Mouse (Mus musculus): ENCODE results near the gene Fndc4. TPM values are rescaled to one million over a fixed set of nuclear protein-coding genes. Genes with fewer than 3 reads are reported as not detected.

The Fndc4 gene
- polyA plus RNA-seq, 1 experiment from 2014 or later: 68.6 TPM

DNA sequence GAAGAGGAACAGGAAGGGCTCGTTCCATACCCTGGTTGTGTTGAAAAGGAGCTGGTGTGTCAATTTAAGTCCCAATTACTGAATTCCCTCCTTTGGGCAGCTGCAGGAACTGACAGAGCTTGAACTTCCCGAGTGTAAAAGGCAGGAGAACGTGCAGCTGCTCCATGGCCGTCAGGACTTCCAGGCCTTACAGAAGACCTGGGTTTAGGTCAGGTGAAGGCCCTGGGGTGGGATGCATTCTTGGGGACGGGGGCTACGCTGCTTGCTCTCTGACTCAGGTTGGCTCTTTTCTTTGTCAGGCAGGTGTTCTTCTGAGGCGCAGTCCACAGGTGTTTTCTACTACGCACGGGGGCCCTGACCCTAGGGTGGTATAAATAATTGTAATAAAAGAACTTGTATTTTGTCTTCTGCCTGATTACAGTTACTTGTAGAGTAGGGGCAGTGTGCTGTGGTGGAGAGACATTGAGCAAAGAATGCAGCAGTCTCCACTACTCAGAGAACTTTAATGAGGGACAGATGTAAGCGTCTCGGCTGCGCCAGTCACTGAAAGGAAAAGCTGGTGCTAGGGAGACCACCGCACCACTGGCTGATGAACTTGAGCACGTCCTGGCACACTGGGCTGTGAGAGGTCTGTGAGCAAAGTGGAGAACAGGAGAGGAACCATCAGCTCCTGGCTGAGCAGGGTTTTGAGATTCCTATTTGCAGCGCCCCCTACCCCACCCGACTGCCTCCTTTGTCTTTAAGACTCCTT lies 42.9 kb downstream of the Fndc4 start:
- no peaks in the 10 kb centered on the region for H3K9me3 ChIP-seq (ENCODE audit: low read depth, low read length)
- peak overlapping the region; percentile 50; the same call in 1 of the 2 replicates for H3K9ac ChIP-seq
- no peaks in the 10 kb centered on the region for H3K27me3 ChIP-seq (ENCODE audit: insufficient read depth, low read length)
- H3K4me2 ChIP-seq: peak overlapping the region; percentile 56
- H3K27ac ChIP-seq (ENCODE audit: low read depth): 0 out of 2 replicates have a peak overlapping the region, but pooled peaks have one; percentile 78
- 71% methylated on average over 16 of the region's 16 CpGs for WGBS
- H3K4me3 ChIP-seq (ENCODE audit: low read depth, low read length): peak overlapping the region; percentile 41
- ATAC-seq (ENCODE audit: insufficient read depth) (no peak), DNase-seq (peak; percentile 23)
- H3K36me3 ChIP-seq (ENCODE audit: insufficient read depth): peaks cover 84% of the 10 kb centered on the region
- no peak for TF ChIP-seq CTCF (IDR thresholded peaks at IDR 0.05; ENCODE audit: low read depth)
- no peaks in the 10 kb centered on the region for H3K4me1 ChIP-seq (ENCODE audit: insufficient read depth)

DNA sequence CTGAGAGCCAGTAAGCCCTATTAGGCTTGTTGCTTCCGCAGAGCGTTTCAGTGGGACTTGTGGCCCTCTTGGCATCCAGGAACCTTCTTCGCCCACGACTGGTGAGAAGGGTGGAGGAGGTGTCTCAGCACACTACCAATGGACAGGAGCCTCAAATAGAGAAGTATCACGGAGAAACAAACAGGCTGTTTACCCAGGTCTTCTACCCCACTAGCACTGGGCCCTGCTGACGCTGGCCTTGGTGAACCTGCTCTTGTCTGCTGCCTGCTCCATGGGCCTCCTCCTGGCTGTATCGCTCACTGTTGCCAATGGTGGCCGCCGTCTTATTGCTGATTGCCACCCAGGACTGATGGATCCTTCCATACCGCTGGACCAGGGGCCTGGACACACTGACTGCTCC lies 43.7 kb downstream of the Fndc4 start:
- no peaks in the 10 kb centered on the region for H3K9me3 ChIP-seq (ENCODE audit: low read depth, low read length)
- no peaks in the 10 kb centered on the region for H3K27me3 ChIP-seq (ENCODE audit: insufficient read depth, low read length)
- H3K36me3 ChIP-seq (ENCODE audit: insufficient read depth): peaks cover 86% of the 10 kb centered on the region
- no peaks in the 10 kb centered on the region for H3K4me1 ChIP-seq (ENCODE audit: insufficient read depth)
- no peak for TF ChIP-seq CTCF (IDR thresholded peaks at IDR 0.05; ENCODE audit: low read depth)
- peak overlapping the region; percentile 56 for H3K4me2 ChIP-seq
- ATAC-seq (ENCODE audit: insufficient read depth) (no peak), DNase-seq (no peak)
- peak overlapping the region; percentile 41 for H3K4me3 ChIP-seq (ENCODE audit: low read depth, low read length)
- H3K27ac ChIP-seq (ENCODE audit: low read depth): peak overlapping the region; percentile 78
- peak overlapping the region; percentile 50 for H3K9ac ChIP-seq
- 45% methylated on average over 10 of the region's 10 CpGs for WGBS

DNA sequence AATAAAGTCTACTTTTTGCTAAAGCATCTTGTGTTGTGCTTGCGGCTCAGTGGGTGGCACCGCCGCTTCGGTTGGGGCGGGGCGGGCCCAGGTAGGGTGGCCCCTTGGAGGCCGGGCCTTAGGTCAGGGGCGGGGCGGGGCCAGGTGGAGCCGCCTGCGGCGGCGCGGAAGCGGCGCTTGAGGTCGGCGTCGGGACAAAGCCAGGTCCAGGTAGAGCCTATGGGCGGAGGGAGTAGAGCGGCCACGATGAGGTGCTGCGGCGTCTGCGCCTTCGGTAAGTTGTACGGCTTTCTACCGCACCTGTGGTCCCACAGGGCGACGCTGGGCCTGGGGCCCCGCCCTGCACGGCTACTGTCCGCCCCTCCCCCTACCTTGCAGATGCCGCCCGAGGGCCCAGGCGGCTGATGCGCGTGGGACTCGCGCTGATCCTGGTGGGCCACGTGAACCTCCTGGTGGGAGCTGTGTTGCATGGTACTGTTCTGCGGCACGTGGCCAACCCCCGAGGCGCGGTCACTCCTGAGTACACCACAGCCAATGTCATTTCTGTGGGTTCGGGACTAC lies 44.3 kb downstream of the Fndc4 start, which contains the start of gene Krtcap3:
Gene Krtcap3 (plus strand): TSS at position 151 of the 561 bp plus-strand sequence.
- peaks cover 90% of the 10 kb centered on the region for H3K36me3 ChIP-seq (ENCODE audit: insufficient read depth)

DNA sequence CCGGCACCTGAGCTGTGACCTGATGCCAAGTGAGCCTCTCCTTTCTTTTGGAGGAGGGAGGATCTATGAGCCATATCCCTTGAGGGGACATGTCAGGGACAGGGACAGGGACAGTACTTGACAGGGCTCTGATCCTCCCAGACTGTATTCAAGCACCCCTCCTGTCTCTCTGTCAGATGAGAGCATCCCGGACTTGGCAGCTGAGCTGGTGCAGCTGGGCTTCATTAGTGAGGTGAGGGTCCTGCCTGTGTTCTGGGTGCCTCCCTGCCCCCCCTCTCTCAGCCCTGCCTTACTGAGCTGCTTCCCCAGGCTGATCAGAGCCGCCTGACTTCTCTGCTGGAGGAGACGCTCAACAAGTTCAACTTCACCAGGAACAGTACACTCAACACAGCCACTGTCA lies 45.2 kb downstream of the Fndc4 start:
- DNase-seq: peak; percentile 26
- Histone ChIP-seq H3K36me3 (ENCODE audit: insufficient read depth) (peaks cover 92% of the 10 kb centered on the region), H3K4me3 (ENCODE audit: low read depth, low read length) (no peak overlapping the region), H3K4me2 (no peak overlapping the region), H3K4me1 (ENCODE audit: insufficient read depth) (no peaks in the 10 kb centered on the region), H3K9me3 (ENCODE audit: low read depth, low read length) (no peaks in the 10 kb centered on the region), H3K9ac (no peak overlapping the region), H3K27ac (ENCODE audit: low read depth) (no peak overlapping the region), H3K27me3 (ENCODE audit: insufficient read depth, low read length) (no peaks in the 10 kb centered on the region)
- TF ChIP-seq CTCF (IDR thresholded peaks at IDR 0.05; ENCODE audit: low read depth): no peak
- peak; percentile 9; the same call in 1 of the 2 replicates for ATAC-seq (ENCODE audit: insufficient read depth)
- WGBS: 36% methylated on average over 4 of the region's 4 CpGs

More for the DNA sequence above, 44.3 kb downstream of the Fndc4 start, which contains the start of gene Krtcap3:
- peak within 1 kb of the TSS; percentile 41 for H3K4me3 ChIP-seq (ENCODE audit: low read depth, low read length)
- peak within 1 kb of the TSS; percentile 78 for H3K27ac ChIP-seq (ENCODE audit: low read depth)
- no peaks in the 10 kb centered on the region for H3K4me1 ChIP-seq (ENCODE audit: insufficient read depth)
- DNase-seq: peak; percentile 65
- peak within 1 kb of the TSS; percentile 50 for H3K9ac ChIP-seq
- ATAC-seq (ENCODE audit: insufficient read depth): peak; percentile 80
- H3K9me3 ChIP-seq (ENCODE audit: low read depth, low read length): no peaks in the 10 kb centered on the region
- no peaks in the 10 kb centered on the region for H3K27me3 ChIP-seq (ENCODE audit: insufficient read depth, low read length)
- peak within 1 kb of the TSS; percentile 56 for H3K4me2 ChIP-seq
- WGBS: 22% methylated on average over 47 of the region's 47 CpGs
- TF ChIP-seq CTCF (IDR thresholded peaks at IDR 0.05; ENCODE audit: low read depth): no peak

Other genes starting within 250 kb of the Fndc4 start
- 148 and 159 TPM in 2 replicates for gene Atraid, start 247.8 kb downstream of the Fndc4 start, polyA plus RNA-seq (2014; fragmentation: Nextera tagmentation; extraction: Ambion mirVana)
- 7.2 and 8.0 TPM in 2 replicates for gene Slc5a6, start 247.2 kb downstream of the Fndc4 start, polyA plus RNA-seq (2014; fragmentation: Nextera tagmentation; extraction: Ambion mirVana)
- 38.0 and 43.4 TPM in 2 replicates for gene Cad, start 241.3 kb downstream of the Fndc4 start, polyA plus RNA-seq (2014; fragmentation: Nextera tagmentation; extraction: Ambion mirVana)
- gene Dnajc5g, start 189.8 kb downstream of the Fndc4 start, polyA plus RNA-seq (2014; fragmentation: Nextera tagmentation; extraction: Ambion mirVana): not detected in 2 replicates
- gene Slc30a3, start 187.8 kb downstream of the Fndc4 start, polyA plus RNA-seq (2014; fragmentation: Nextera tagmentation; extraction: Ambion mirVana): 0.38 TPM in 1 of 2 replicates, not detected in the other
- gene Trim54, start 179.4 kb downstream of the Fndc4 start, polyA plus RNA-seq (2014; fragmentation: Nextera tagmentation; extraction: Ambion mirVana): 0.30 TPM in 1 of 2 replicates, not detected in the other
- gene Ucn, start 157.3 kb downstream of the Fndc4 start, polyA plus RNA-seq (2014; fragmentation: Nextera tagmentation; extraction: Ambion mirVana): not detected in 2 replicates
- 55.3 and 58.3 TPM in 2 replicates for gene Mpv17, start 141.8 kb downstream of the Fndc4 start, polyA plus RNA-seq (2014; fragmentation: Nextera tagmentation; extraction: Ambion mirVana)
- 0.68 and 0.92 TPM in 2 replicates for gene Gm29609, start 116.2 kb downstream of the Fndc4 start, polyA plus RNA-seq (2014; fragmentation: Nextera tagmentation; extraction: Ambion mirVana)
- gene Gtf3c2, start 115.9 kb downstream of the Fndc4 start, polyA plus RNA-seq (2014; fragmentation: Nextera tagmentation; extraction: Ambion mirVana): 74.1 and 78.6 TPM in 2 replicates
- 130 and 131 TPM in 2 replicates for gene Snx17, start 102.9 kb downstream of the Fndc4 start, polyA plus RNA-seq (2014; fragmentation: Nextera tagmentation; extraction: Ambion mirVana)
- gene Eif2b4, start 102.7 kb downstream of the Fndc4 start, polyA plus RNA-seq (2014; fragmentation: Nextera tagmentation; extraction: Ambion mirVana): 64.2 and 70.6 TPM in 2 replicates
- gene Zfp513, start 93.8 kb downstream of the Fndc4 start, polyA plus RNA-seq (2014; fragmentation: Nextera tagmentation; extraction: Ambion mirVana): 5.4 and 7.1 TPM in 2 replicates
- gene Ppm1g, start 75.4 kb downstream of the Fndc4 start, polyA plus RNA-seq (2014; fragmentation: Nextera tagmentation; extraction: Ambion mirVana): 144 and 148 TPM in 2 replicates
- 158 and 165 TPM in 2 replicates for gene Nrbp1, start 55.2 kb downstream of the Fndc4 start, polyA plus RNA-seq (2014; fragmentation: Nextera tagmentation; extraction: Ambion mirVana)
- 0.37 and 0.38 TPM in 2 replicates for gene Gm9970, start 54.8 kb downstream of the Fndc4 start, polyA plus RNA-seq (2014; fragmentation: Nextera tagmentation; extraction: Ambion mirVana)
- gene Krtcap3, start 44.4 kb downstream of the Fndc4 start, polyA plus RNA-seq (2014; fragmentation: Nextera tagmentation; extraction: Ambion mirVana): 31.1 and 32.0 TPM in 2 replicates
- 32.3 and 36.4 TPM in 2 replicates for gene Ift172, start 5.0 kb downstream of the Fndc4 start, polyA plus RNA-seq (2014; fragmentation: Nextera tagmentation; extraction: Ambion mirVana)
- gene Gckr, start 1.4 kb upstream of the Fndc4 start, polyA plus RNA-seq (2014; fragmentation: Nextera tagmentation; extraction: Ambion mirVana): 0.34 TPM in 1 of 2 replicates, not detected in the other
- gene Zfp512, start 156.4 kb upstream of the Fndc4 start, polyA plus RNA-seq (2014; fragmentation: Nextera tagmentation; extraction: Ambion mirVana): 50.1 and 51.8 TPM in 2 replicates
- 0.16 and 0.18 TPM in 2 replicates for gene 4930548H24Rik, start 189.7 kb upstream of the Fndc4 start, polyA plus RNA-seq (2014; fragmentation: Nextera tagmentation; extraction: Ambion mirVana)
- 68.4 and 69.2 TPM in 2 replicates for gene Gpn1, start 198.7 kb upstream of the Fndc4 start, polyA plus RNA-seq (2014; fragmentation: Nextera tagmentation; extraction: Ambion mirVana)
- gene Slc4a1ap, start 230.9 kb upstream of the Fndc4 start, polyA plus RNA-seq (2014; fragmentation: Nextera tagmentation; extraction: Ambion mirVana): 29.3 and 36.5 TPM in 2 replicates
- 19.1 and 20.5 TPM in 2 replicates for gene Supt7l, start 231.7 kb upstream of the Fndc4 start, polyA plus RNA-seq (2014; fragmentation: Nextera tagmentation; extraction: Ambion mirVana)